Mouse (Mus musculus) neural tube, embryonic 15.5 days (tissue): ENCODE results near the gene Pold3. TPM values are rescaled to one million over a fixed set of nuclear protein-coding genes. Genes with fewer than 3 reads are reported as not detected.

ENCODE experiments used
- ATAC-seq: fragments of 200-750 bp; cut with Nextera tagmentation; 2 replicates; pipeline ENCODE4 v1.8.0; 2017; ENCODE audit warnings: mild to moderate bottlenecking, moderate TSS enrichment, moderate library complexity; ENCODE audit not compliant: low FRiP score
- H3K27ac ChIP-seq: fragments of 300-500 bp; sonication (generic); replicated peaks from 2 replicates; pipeline ENCODE4 v1.5.1; 2015; ENCODE audit warnings: mild to moderate bottlenecking, inconsistent platforms
- H3K27me3 ChIP-seq: fragments of 300-500 bp; sonication (generic); replicated peaks from 2 replicates; pipeline ENCODE4 v1.6.1; 2015; ENCODE audit warnings: inconsistent platforms
- H3K36me3 ChIP-seq: fragments of 300-500 bp; sonication (generic); 2 replicates; pipeline ENCODE4 v1.6.1; 2015; ENCODE audit warnings: inconsistent platforms
- H3K4me1 ChIP-seq: fragments of 300-500 bp; sonication (generic); 2 replicates; pipeline ENCODE4 v1.6.1; 2015; ENCODE audit warnings: inconsistent platforms
- H3K4me2 ChIP-seq: fragments of 300-500 bp; sonication (generic); 2 replicates; pipeline ENCODE4 v1.6.1; 2015; ENCODE audit warnings: inconsistent platforms, mild to moderate bottlenecking, moderate library complexity
- H3K4me3 ChIP-seq: fragments of 300-500 bp; sonication (generic); replicated peaks from 2 replicates; pipeline ENCODE4 v1.5.1; 2015; ENCODE audit warnings: mild to moderate bottlenecking, inconsistent platforms
- H3K9ac ChIP-seq: fragments of 300-500 bp; sonication (generic); replicated peaks from 2 replicates; pipeline ENCODE4 v1.6.1; 2015; ENCODE audit warnings: mild to moderate bottlenecking, inconsistent platforms
- H3K9me3 ChIP-seq: fragments of 300-500 bp; sonication (generic); replicated peaks from 2 replicates; pipeline ENCODE4 v1.6.1; 2016; ENCODE audit warnings: inconsistent platforms
- WGBS: fragments of 180-500 bp; shearing (Covaris S2); methylation state at CpG from one replicate; pipeline ENCODE4 v1.1.7; 2015; ENCODE audit warnings: mixed read lengths; 5-methylcytosine and 5-hydroxymethylcytosine counted together
- polyA plus RNA-seq: library from polyadenylated mRNA; unstranded; fragments of >200 nt; fragmentation: Nextera tagmentation; extraction: Ambion mirVana; gene quantifications from 2 replicates; pipeline ENCODE4 v1.2.1, GENCODE M21; 2015

Gene Pold3
- 40.3 and 46.8 TPM in 2 replicates for polyA plus RNA-seq

GRCm38 (mm10) chr7:100121376-100121789 lies at the start of gene Pold3:
Gene Pold3, minus strand, starts transcription at chr7:100121565.
- H3K9me3 ChIP-seq = no peaks in the 10 kb centered on the region
- H3K4me2 ChIP-seq = peak within 1 kb of the TSS; percentile 81
- ATAC-seq = peak; percentile 96
- peak within 1 kb of the TSS; percentile 87 for H3K9ac ChIP-seq
- H3K4me3 ChIP-seq = peak within 1 kb of the TSS; percentile 100
- H3K27ac ChIP-seq = peak within 1 kb of the TSS; percentile 87
- H3K36me3 ChIP-seq = peaks cover 24% of the 10 kb centered on the region
- under 1% methylated on average over 33 of the region's 33 CpGs for WGBS
- H3K4me1 ChIP-seq = peaks cover 19% of the 10 kb centered on the region
- H3K27me3 ChIP-seq = no peaks in the 10 kb centered on the region

DNA sequence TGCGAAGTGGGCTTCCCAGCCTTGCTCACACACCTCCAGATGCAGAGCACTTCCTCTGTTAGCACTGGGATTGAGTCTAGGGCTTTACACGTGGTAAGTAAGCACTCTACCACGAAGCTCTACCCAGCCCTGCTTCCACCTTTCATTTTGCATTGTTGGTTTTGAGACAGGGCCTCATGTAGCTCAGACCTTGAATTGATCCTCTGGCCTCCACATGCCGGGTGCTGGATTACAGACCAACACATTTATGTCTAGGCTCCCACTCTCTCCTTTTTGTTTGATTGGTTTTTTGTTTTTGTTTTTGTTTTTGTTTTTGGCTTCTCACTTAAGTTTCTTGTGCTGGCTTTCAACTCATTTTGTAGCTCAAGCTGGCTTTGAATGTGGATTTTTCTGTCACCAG lies 49.4 kb upstream of the Pold3 start:
- ATAC-seq = no peak
- no peaks in the 10 kb centered on the region for H3K4me1 ChIP-seq
- H3K4me2 ChIP-seq = no peak overlapping the region
- no peaks in the 10 kb centered on the region for H3K9me3 ChIP-seq
- H3K27me3 ChIP-seq = no peaks in the 10 kb centered on the region
- no peak overlapping the region for H3K4me3 ChIP-seq
- H3K27ac ChIP-seq = no peak overlapping the region
- WGBS = 69% methylated on average over 4 of the region's 4 CpGs
- no peak overlapping the region for H3K9ac ChIP-seq
- H3K36me3 ChIP-seq = no peaks in the 10 kb centered on the region

DNA sequence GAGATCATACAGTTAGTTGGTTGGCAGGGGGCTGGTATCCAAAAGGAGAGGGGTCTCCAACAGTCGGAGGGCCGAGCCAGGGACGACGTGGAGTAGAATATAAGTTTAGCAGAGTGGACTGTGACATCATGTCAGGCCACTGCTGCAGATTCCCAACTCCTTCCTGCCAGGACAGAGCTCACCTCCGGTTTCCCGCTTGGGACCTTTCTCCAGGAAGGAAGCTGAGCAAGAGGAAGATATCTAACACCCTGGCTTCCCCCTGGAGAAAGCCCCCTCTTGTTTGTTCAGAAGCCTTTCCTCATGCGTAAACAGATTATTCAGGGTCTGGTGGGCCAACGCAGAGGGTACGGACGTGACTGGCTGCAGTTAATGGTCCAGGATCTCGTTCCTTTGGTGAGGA lies 47.3 kb upstream of the Pold3 start:
- H3K9ac ChIP-seq = no peak overlapping the region
- no peak overlapping the region for H3K4me2 ChIP-seq
- H3K4me3 ChIP-seq = no peak overlapping the region
- no peaks in the 10 kb centered on the region for H3K9me3 ChIP-seq
- H3K27ac ChIP-seq = no peak overlapping the region
- H3K27me3 ChIP-seq = no peaks in the 10 kb centered on the region
- no peak for ATAC-seq
- H3K36me3 ChIP-seq = no peaks in the 10 kb centered on the region
- 87% methylated on average over 11 of the region's 11 CpGs for WGBS
- H3K4me1 ChIP-seq = no peaks in the 10 kb centered on the region

- ATAC-seq = no peak
- H3K36me3 ChIP-seq = no peaks in the 10 kb centered on the region
- no peak overlapping the region for H3K4me3 ChIP-seq
- H3K27me3 ChIP-seq = no peaks in the 10 kb centered on the region
- H3K4me2 ChIP-seq = no peak overlapping the region
- H3K9ac ChIP-seq = no peak overlapping the region
- no peak overlapping the region for H3K27ac ChIP-seq
- WGBS = 74% methylated on average over 4 of the region's 4 CpGs
- H3K4me1 ChIP-seq = peaks cover 8% of the 10 kb centered on the region
- H3K9me3 ChIP-seq = no peaks in the 10 kb centered on the region
Measured at GRCm38 (mm10) chr7:100163506-100163905, 42.1 kb upstream of the Pold3 start.

- H3K27ac ChIP-seq = peak overlapping the region; percentile 97
- peak overlapping the region; percentile 95 for H3K9ac ChIP-seq
- H3K4me3 ChIP-seq = peak overlapping the region; percentile 78
- ATAC-seq = no peak
- no peaks in the 10 kb centered on the region for H3K9me3 ChIP-seq
- H3K4me2 ChIP-seq = peak overlapping the region; percentile 86
- WGBS = 66% methylated on average over 7 of the region's 7 CpGs
- no peaks in the 10 kb centered on the region for H3K27me3 ChIP-seq
- H3K4me1 ChIP-seq = peaks cover 8% of the 10 kb centered on the region
- H3K36me3 ChIP-seq = no peaks in the 10 kb centered on the region
Measured at GRCm38 (mm10) chr7:100160006-100160405, 38.6 kb upstream of the Pold3 start.

- Histone ChIP-seq H3K27ac (peak within 1 kb of the TSS; percentile 97), H3K27me3 (no peaks in the 10 kb centered on the region), H3K9me3 (no peaks in the 10 kb centered on the region), H3K4me3 (peak within 1 kb of the TSS; percentile 78), H3K4me2 (peak within 1 kb of the TSS; percentile 86), H3K4me1 (peaks cover 8% of the 10 kb centered on the region), H3K36me3 (no peaks in the 10 kb centered on the region), H3K9ac (peak within 1 kb of the TSS; percentile 95)
- under 1% methylated on average over 78 of the region's 78 CpGs for WGBS
- peak; percentile 97 for ATAC-seq
Measured at GRCm38 (mm10) chr7:100159105-100159841, 37.9 kb upstream of the Pold3 start, which contains the start of gene Lipt2. Gene Lipt2, plus strand, starts transcription at chr7:100159277.

- H3K4me1 ChIP-seq = peaks cover 8% of the 10 kb centered on the region
- no peak overlapping the region for H3K4me3 ChIP-seq
- no peak overlapping the region for H3K9ac ChIP-seq
- H3K36me3 ChIP-seq = no peaks in the 10 kb centered on the region
- H3K27ac ChIP-seq = no peak overlapping the region
- WGBS = 75% methylated on average over 4 of the region's 4 CpGs
- no peaks in the 10 kb centered on the region for H3K9me3 ChIP-seq
- no peak for ATAC-seq
- no peaks in the 10 kb centered on the region for H3K27me3 ChIP-seq
- no peak overlapping the region for H3K4me2 ChIP-seq
Measured at GRCm38 (mm10) chr7:100157669-100158068, 36.3 kb upstream of the Pold3 start.

GRCm38 (mm10) chr7:100150626-100151025 lies 29.3 kb upstream of the Pold3 start:
- H3K4me3 ChIP-seq = no peak overlapping the region
- H3K36me3 ChIP-seq = no peaks in the 10 kb centered on the region
- 83% methylated on average over 11 of the region's 11 CpGs for WGBS
- H3K9ac ChIP-seq = no peak overlapping the region
- H3K4me1 ChIP-seq = no peaks in the 10 kb centered on the region
- H3K9me3 ChIP-seq = no peaks in the 10 kb centered on the region
- no peak for ATAC-seq
- no peak overlapping the region for H3K27ac ChIP-seq
- H3K4me2 ChIP-seq = no peak overlapping the region
- no peaks in the 10 kb centered on the region for H3K27me3 ChIP-seq

- no peak overlapping the region for H3K9ac ChIP-seq
- H3K27ac ChIP-seq = no peak overlapping the region
- ATAC-seq = no peak
- no peaks in the 10 kb centered on the region for H3K4me1 ChIP-seq
- H3K4me3 ChIP-seq = no peak overlapping the region
- H3K9me3 ChIP-seq = no peaks in the 10 kb centered on the region
- H3K4me2 ChIP-seq = no peak overlapping the region
- WGBS = 47% methylated on average over 10 of the region's 10 CpGs
- no peaks in the 10 kb centered on the region for H3K27me3 ChIP-seq
- H3K36me3 ChIP-seq = no peaks in the 10 kb centered on the region
Measured at GRCm38 (mm10) chr7:100150086-100150485, 28.7 kb upstream of the Pold3 start.

DNA sequence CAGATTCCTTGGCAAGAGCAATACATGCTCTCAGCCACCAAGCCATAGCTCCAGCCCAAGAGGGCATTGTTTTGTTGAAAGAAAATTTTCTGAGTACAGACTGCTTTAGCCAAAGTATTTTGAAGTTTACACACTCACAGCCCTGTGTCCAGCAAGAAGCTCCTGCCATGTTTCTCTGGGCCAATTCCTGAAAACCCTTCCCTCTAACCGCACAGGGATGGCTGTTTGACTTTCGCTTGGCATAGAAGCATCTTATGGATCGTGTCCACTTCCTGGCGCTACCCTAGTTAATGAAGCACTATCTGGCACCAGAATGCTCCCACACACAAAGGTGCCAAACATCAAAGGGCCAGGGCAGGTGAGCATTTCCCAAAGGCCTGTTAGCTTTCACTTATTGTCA lies 27.2 kb upstream of the Pold3 start:
- no peak for ATAC-seq
- Histone ChIP-seq H3K4me2 (no peak overlapping the region), H3K9ac (no peak overlapping the region), H3K27ac (no peak overlapping the region), H3K9me3 (no peaks in the 10 kb centered on the region), H3K4me1 (no peaks in the 10 kb centered on the region), H3K27me3 (no peaks in the 10 kb centered on the region), H3K4me3 (no peak overlapping the region), H3K36me3 (no peaks in the 10 kb centered on the region)
- WGBS = 94% methylated on average over 4 of the region's 4 CpGs

DNA sequence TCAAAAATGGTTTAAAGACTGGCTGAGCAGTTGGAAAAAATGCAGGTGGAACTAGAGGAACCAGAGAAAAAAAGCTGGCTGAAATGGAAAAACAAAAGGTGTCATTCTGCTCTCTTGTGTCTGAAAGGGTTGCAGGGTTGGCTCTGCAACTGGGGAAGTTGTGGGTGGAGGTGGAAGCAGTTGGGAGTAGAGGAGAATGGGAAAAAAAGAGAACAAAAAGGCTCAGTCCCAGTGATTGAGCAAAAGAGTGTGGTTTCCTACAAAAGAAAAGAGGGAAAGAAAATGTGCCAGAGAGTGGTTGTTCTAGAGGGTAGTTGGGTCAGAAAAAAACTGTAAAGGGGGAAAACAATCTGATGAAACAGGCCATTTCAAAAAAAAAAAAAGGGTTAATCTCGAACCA lies 19.2 kb upstream of the Pold3 start:
- no peaks in the 10 kb centered on the region for H3K4me1 ChIP-seq
- 70% methylated on average over 1 of the region's 1 CpGs for WGBS
- no peak overlapping the region for H3K4me2 ChIP-seq
- H3K4me3 ChIP-seq = no peak overlapping the region
- no peak for ATAC-seq
- H3K27me3 ChIP-seq = no peaks in the 10 kb centered on the region
- no peak overlapping the region for H3K9ac ChIP-seq
- H3K9me3 ChIP-seq = no peaks in the 10 kb centered on the region
- no peak overlapping the region for H3K27ac ChIP-seq
- no peaks in the 10 kb centered on the region for H3K36me3 ChIP-seq

DNA sequence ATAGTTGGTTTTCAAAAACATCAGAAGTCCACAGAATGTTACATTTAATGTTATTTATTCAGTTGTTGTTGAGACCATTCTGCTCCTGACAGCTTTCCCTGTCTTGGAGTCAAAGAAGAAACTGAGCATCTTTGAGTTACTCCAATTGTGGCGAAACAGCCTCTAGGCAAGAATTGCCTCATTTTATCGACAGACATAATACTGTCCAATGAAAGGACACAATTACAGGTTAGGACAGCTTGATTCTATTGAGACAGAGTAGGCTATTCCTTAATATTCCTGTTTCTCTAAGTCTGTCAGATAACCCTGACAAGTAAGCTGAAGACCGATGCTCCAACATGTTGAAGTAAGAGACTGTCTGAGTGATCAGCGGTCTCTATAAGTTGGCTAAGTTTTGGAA lies 16.7 kb upstream of the Pold3 start:
- 96% methylated on average over 4 of the region's 4 CpGs for WGBS

More for the DNA sequence above, 16.7 kb upstream of the Pold3 start:
- no peak overlapping the region for H3K4me3 ChIP-seq
- ATAC-seq = no peak
- no peak overlapping the region for H3K4me2 ChIP-seq
- no peaks in the 10 kb centered on the region for H3K4me1 ChIP-seq
- no peaks in the 10 kb centered on the region for H3K27me3 ChIP-seq
- H3K9me3 ChIP-seq = no peaks in the 10 kb centered on the region
- H3K27ac ChIP-seq = no peak overlapping the region
- H3K9ac ChIP-seq = no peak overlapping the region
- H3K36me3 ChIP-seq = no peaks in the 10 kb centered on the region
